Mouse (Mus musculus) forebrain, embryonic 16.5 days (tissue): ENCODE results near the gene Fam83g. TPM values are rescaled to one million over a fixed set of nuclear protein-coding genes. Genes with fewer than 3 reads are reported as not detected.

Experiments used
- ATAC-seq: fragments of 200-750 bp; cut with Nextera tagmentation; 2 replicates; pipeline ENCODE4 v1.8.0; 2017; ENCODE audit warnings: mild to moderate bottlenecking, moderate library complexity
- H3K27ac ChIP-seq: fragments of 300-500 bp; sonication (generic); 2 replicates; pipeline ENCODE4 v1.5.1; 2014; ENCODE audit warnings: low read length, control low read depth
- H3K27me3 ChIP-seq: fragments of 300-500 bp; sonication (generic); replicated peaks from 2 replicates; pipeline ENCODE4 v1.6.1; 2014; ENCODE audit warnings: low read length; ENCODE audit not compliant: control insufficient read depth, insufficient read depth
- H3K36me3 ChIP-seq: fragments of 300-500 bp; sonication (generic); 2 replicates; pipeline ENCODE4 v1.6.1; 2014; ENCODE audit not compliant: control insufficient read depth, insufficient read depth
- H3K4me1 ChIP-seq: fragments of 300-500 bp; sonication (generic); replicated peaks from 2 replicates; pipeline ENCODE4 v1.6.1; 2014; ENCODE audit warnings: low read length; ENCODE audit not compliant: control insufficient read depth, insufficient read depth
- H3K4me2 ChIP-seq: fragments of 300-500 bp; sonication (generic); 2 replicates; pipeline ENCODE4 v1.6.1; 2014; ENCODE audit warnings: mild to moderate bottlenecking, low read length, control low read depth
- H3K4me3 ChIP-seq: fragments of 300-500 bp; sonication (generic); replicated peaks from 2 replicates; pipeline ENCODE4 v1.5.1; 2014; ENCODE audit warnings: mild to moderate bottlenecking, low read length, control low read depth
- H3K9ac ChIP-seq: fragments of 300-500 bp; sonication (generic); replicated peaks from 2 replicates; pipeline ENCODE4 v1.6.1; 2014; ENCODE audit warnings: low read depth, low read length, control low read depth
- H3K9me3 ChIP-seq: fragments of 300-500 bp; sonication (generic); 2 replicates; pipeline ENCODE4 v1.6.1; 2016; ENCODE audit warnings: low read length; ENCODE audit not compliant: control insufficient read depth
- WGBS: fragments of 180-500 bp; shearing (Covaris S2); extraction: QIAGEN DNeasy Blood & Tissue Kit; methylation state at CpG from one replicate; pipeline ENCODE4 v1.1.7; 2014; 5-methylcytosine and 5-hydroxymethylcytosine counted together
- polyA plus RNA-seq: library from polyadenylated mRNA; unstranded; fragments of >200 nt; fragmentation: Nextera tagmentation; extraction: Ambion mirVana; gene quantifications from 2 replicates; pipeline ENCODE4 v1.2.1, GENCODE M21; 2015

The Fam83g gene
- polyA plus RNA-seq, 1 experiment from 2014 or later: 0.46 TPM

DNA sequence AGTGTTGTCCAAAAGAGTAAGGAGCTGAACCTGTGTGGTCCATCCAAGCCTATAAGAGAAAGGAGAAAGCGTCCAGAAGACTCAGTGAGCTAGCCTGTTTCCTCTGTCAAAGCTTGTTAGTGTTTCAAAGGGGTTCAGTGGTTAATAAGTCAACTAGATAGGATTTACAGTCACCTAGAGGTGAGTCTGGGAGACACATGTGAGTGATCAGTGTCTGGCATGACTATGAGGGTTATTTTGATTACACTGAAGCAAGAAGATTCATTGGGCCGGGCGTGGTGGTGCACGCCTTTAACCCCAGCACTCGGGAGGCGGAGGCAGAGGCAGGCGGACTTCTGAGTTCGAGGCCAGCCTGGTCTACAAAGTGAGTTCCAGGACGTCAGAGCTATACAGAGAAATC lies 61.9 kb downstream of the Fam83g start:
- Histone ChIP-seq H3K27me3 (no peaks in the 10 kb centered on the region), H3K9ac (no peak overlapping the region), H3K4me1 (0 out of 2 replicates have a peak, but pooled peaks cover 2% of the 10 kb centered on the region), H3K36me3 (peaks cover 18% of the 10 kb centered on the region), H3K27ac (no peak overlapping the region), H3K4me3 (no peak overlapping the region), H3K9me3 (no peaks in the 10 kb centered on the region), H3K4me2 (no peak overlapping the region)
- no peak for ATAC-seq
- WGBS: 94% methylated on average over 9 of the region's 9 CpGs

DNA sequence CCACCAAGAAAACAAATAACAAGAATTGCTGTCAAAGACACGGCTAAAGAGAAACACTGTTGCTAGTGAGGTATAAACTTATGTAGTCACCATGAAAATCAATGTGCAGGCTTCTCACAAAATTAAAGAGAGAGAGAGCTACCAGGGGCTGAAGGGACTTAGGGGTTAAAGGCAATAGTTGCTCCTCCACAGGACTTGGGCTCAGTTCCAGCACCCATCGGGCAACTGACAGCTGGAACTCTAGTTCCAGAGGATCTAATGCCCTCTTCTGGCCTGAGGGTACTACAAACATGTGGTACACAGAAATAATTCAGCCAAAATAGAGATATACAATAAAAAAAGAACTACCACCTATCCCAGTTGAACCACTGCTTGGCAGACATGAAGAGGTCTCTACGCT lies 63.3 kb downstream of the Fam83g start:
- H3K4me3 ChIP-seq: no peak overlapping the region
- H3K27ac ChIP-seq: no peak overlapping the region
- no peak overlapping the region for H3K9ac ChIP-seq
- H3K4me2 ChIP-seq: no peak overlapping the region
- ATAC-seq: no peak
- 0 out of 2 replicates have a peak, but pooled peaks cover 2% of the 10 kb centered on the region for H3K4me1 ChIP-seq
- WGBS: 69% methylated on average over 3 of the region's 3 CpGs
- H3K9me3 ChIP-seq: no peaks in the 10 kb centered on the region
- H3K36me3 ChIP-seq: peaks cover 15% of the 10 kb centered on the region
- H3K27me3 ChIP-seq: no peaks in the 10 kb centered on the region

DNA sequence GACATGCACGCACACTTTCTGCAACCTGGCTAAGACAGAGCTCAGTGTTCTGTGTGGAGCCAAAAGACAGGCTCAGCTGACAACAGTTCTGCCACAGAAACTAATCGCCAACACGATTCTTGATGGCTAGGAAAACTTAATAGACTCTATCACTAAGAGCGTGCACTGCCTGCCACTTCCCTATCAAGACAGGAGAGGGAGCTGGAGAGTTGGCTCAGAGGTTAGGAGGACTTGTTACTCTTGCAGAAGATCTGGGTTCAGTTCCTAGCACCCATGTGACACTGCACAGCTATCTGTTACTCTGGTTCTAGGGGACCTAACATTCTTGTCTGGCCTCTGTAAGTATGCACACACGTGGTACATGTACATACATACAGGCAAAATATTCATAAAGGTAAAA lies 67.7 kb downstream of the Fam83g start:
- Histone ChIP-seq H3K4me1 (no peaks in the 10 kb centered on the region), H3K36me3 (peaks cover 27% of the 10 kb centered on the region), H3K27me3 (no peaks in the 10 kb centered on the region), H3K4me3 (no peak overlapping the region), H3K4me2 (no peak overlapping the region), H3K27ac (no peak overlapping the region), H3K9me3 (no peaks in the 10 kb centered on the region), H3K9ac (no peak overlapping the region)
- no peak for ATAC-seq
- WGBS: 80% methylated on average over 5 of the region's 5 CpGs

DNA sequence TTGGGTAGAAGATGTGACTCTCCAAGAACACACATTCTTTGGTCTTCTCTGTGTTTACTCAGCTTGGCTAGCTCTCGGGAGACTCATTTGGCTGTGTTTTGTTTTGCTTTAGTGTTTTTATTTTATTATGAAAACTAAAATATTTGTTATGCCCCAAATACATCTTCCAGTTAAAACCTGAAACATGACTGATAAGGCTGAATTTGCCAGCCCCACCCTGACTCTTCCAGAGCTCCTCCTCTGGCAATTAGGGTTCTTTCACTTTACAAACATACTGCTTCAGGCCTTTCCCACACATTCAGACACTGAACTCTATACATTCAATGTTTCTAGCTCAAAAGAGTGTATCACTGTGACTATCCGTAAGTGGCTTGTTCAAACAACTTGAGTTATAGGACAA lies 73.3 kb downstream of the Fam83g start:
- H3K36me3 ChIP-seq: peaks cover 19% of the 10 kb centered on the region
- no peaks in the 10 kb centered on the region for H3K27me3 ChIP-seq
- no peaks in the 10 kb centered on the region for H3K9me3 ChIP-seq
- H3K4me1 ChIP-seq: peaks cover 7% of the 10 kb centered on the region
- H3K4me2 ChIP-seq: no peak overlapping the region
- WGBS: 83% methylated on average over 2 of the region's 2 CpGs
- no peak for ATAC-seq
- no peak overlapping the region for H3K4me3 ChIP-seq
- no peak overlapping the region for H3K27ac ChIP-seq
- no peak overlapping the region for H3K9ac ChIP-seq

Other genes with a start within 250 kb of the Fam83g start
- gene Rnf112, start 230.0 kb upstream of the Fam83g start, polyA plus RNA-seq: 22.6 and 35.7 TPM in 2 replicates
- 47.4 and 55.0 TPM in 2 replicates for gene Mfap4, start 198.7 kb upstream of the Fam83g start, polyA plus RNA-seq
- gene Mapk7, start 189.7 kb upstream of the Fam83g start, polyA plus RNA-seq: 111 and 118 TPM in 2 replicates
- 32.6 and 36.1 TPM in 2 replicates for gene B9d1, start 178.9 kb upstream of the Fam83g start, polyA plus RNA-seq
- 74.6 and 92.8 TPM in 2 replicates for gene Epn2, start 104.4 kb upstream of the Fam83g start, polyA plus RNA-seq
- 10.2 and 11.3 TPM in 2 replicates for gene Grap, start 30.8 kb upstream of the Fam83g start, polyA plus RNA-seq
- not detected in 2 replicates for gene Slc5a10, start 36.7 kb downstream of the Fam83g start, polyA plus RNA-seq
- gene Prpsap2, start 78.0 kb downstream of the Fam83g start, polyA plus RNA-seq: 59.3 and 69.4 TPM in 2 replicates
- gene Ulk2, start 171.0 kb downstream of the Fam83g start, polyA plus RNA-seq: 38.7 and 41.3 TPM in 2 replicates
- 13.0 and 15.0 TPM in 2 replicates for gene Akap10, start 246.2 kb downstream of the Fam83g start, polyA plus RNA-seq